Mouse (Mus musculus) neural tube, embryonic 11.5 days (tissue): ENCODE measurements around the gene Eif5a. TPM values are rescaled to one million over a fixed set of nuclear protein-coding genes. Genes with fewer than 3 reads are reported as not detected.

ENCODE experiments used
- ATAC-seq: fragments of 200-750 bp; cut with Nextera tagmentation; 2 replicates; pipeline ENCODE4 v1.8.0; 2017; ENCODE audit warnings: moderate number of reproducible peaks, mild to moderate bottlenecking, moderate TSS enrichment, moderate library complexity; ENCODE audit not compliant: insufficient read depth, low FRiP score, low TSS enrichment
- DNase-seq: peaks from one replicate; pipeline ENCODE4 v3.0.0-alpha.2; 2015; ENCODE audit warnings: low spot score
- H3K27ac ChIP-seq: fragments of 300-500 bp; sonication (generic); 2 replicates; pipeline ENCODE4 v1.5.1; 2014; ENCODE audit warnings: low read depth, mild to moderate bottlenecking, low read length
- H3K27me3 ChIP-seq: fragments of 300-500 bp; sonication (generic); 2 replicates; pipeline ENCODE4 v1.6.1; 2014; ENCODE audit warnings: mild to moderate bottlenecking, low read length, mixed read lengths; ENCODE audit not compliant: control insufficient read depth, insufficient read depth
- H3K36me3 ChIP-seq: fragments of 300-500 bp; sonication (generic); 2 replicates; pipeline ENCODE4 v1.6.1; 2014; ENCODE audit warnings: mild to moderate bottlenecking, low read length, moderate library complexity, mixed read lengths; ENCODE audit not compliant: control insufficient read depth, insufficient read depth
- H3K4me1 ChIP-seq: fragments of 300-500 bp; sonication (generic); 2 replicates; pipeline ENCODE4 v1.6.1; 2014; ENCODE audit warnings: low read length, mixed read lengths; ENCODE audit not compliant: control insufficient read depth, insufficient read depth
- H3K4me2 ChIP-seq: fragments of 300-500 bp; sonication (generic); 2 replicates; pipeline ENCODE4 v1.6.1; 2014; ENCODE audit warnings: low read depth, mild to moderate bottlenecking, moderate library complexity
- H3K4me3 ChIP-seq: fragments of 300-500 bp; sonication (generic); 2 replicates; pipeline ENCODE4 v1.5.1; 2014; ENCODE audit warnings: low read depth, low read length
- H3K9ac ChIP-seq: fragments of 300-500 bp; sonication (generic); 2 replicates; pipeline ENCODE4 v1.6.1; 2014; ENCODE audit warnings: mild to moderate bottlenecking, low read length
- H3K9me3 ChIP-seq: fragments of 300-500 bp; sonication (generic); 2 replicates; pipeline ENCODE4 v1.6.1; 2016; ENCODE audit warnings: low read length; ENCODE audit not compliant: control insufficient read depth
- WGBS: fragments of 180-500 bp; shearing (Covaris S2); extraction: QIAGEN DNeasy Blood & Tissue Kit; methylation state at CpG from one replicate; pipeline ENCODE4 v1.1.7; 2014; 5-methylcytosine and 5-hydroxymethylcytosine counted together
- polyA plus RNA-seq: library from polyadenylated mRNA; unstranded; fragments of >200 nt; fragmentation: Nextera tagmentation; extraction: Ambion mirVana; gene quantifications from 2 replicates; pipeline ENCODE4 v1.2.1, GENCODE M21; 2014

The Eif5a gene
- polyA plus RNA-seq, 1 experiment from 2014 or later: 1,926 TPM

GRCm38 (mm10) chr11:69908645-69909044 lies 13.1 kb downstream of the Eif5a start:
- ATAC-seq: no peak
- H3K27ac ChIP-seq: no peak overlapping the region
- H3K27me3 ChIP-seq: no peaks in the 10 kb centered on the region
- no peak overlapping the region for H3K4me3 ChIP-seq
- H3K36me3 ChIP-seq: peaks cover 58% of the 10 kb centered on the region
- no peak overlapping the region for H3K4me2 ChIP-seq
- no peak overlapping the region for H3K9ac ChIP-seq
- no peak for DNase-seq
- 95% methylated on average over 11 of the region's 11 CpGs for whole genome bisulfite sequencing
- H3K4me1 ChIP-seq: peaks cover 5% of the 10 kb centered on the region; the same call in 1 of the 2 replicates
- no peaks in the 10 kb centered on the region for H3K9me3 ChIP-seq

GRCm38 (mm10) chr11:69904311-69904710 lies 17.4 kb downstream of the Eif5a start:
- H3K36me3 ChIP-seq: peaks cover 39% of the 10 kb centered on the region
- ATAC-seq: no peak
- H3K4me1 ChIP-seq: peaks cover 10% of the 10 kb centered on the region
- no peak overlapping the region for H3K9ac ChIP-seq
- no peak overlapping the region for H3K27ac ChIP-seq
- DNase-seq: no peak
- no peaks in the 10 kb centered on the region for H3K9me3 ChIP-seq
- 95% methylated on average over 9 of the region's 9 CpGs for WGBS
- H3K27me3 ChIP-seq: no peaks in the 10 kb centered on the region
- no peak overlapping the region for H3K4me2 ChIP-seq
- no peak overlapping the region for H3K4me3 ChIP-seq

GRCm38 (mm10) chr11:69902972-69903371 lies 18.8 kb downstream of the Eif5a start:
- H3K9me3 ChIP-seq: no peaks in the 10 kb centered on the region
- H3K4me3 ChIP-seq: peak overlapping the region; percentile 96; the same call in 1 of the 2 replicates
- peaks cover 31% of the 10 kb centered on the region for H3K36me3 ChIP-seq
- H3K27me3 ChIP-seq: no peaks in the 10 kb centered on the region
- peak overlapping the region; percentile 98 for H3K4me2 ChIP-seq
- DNase-seq (no peak), ATAC-seq (no peak)
- H3K9ac ChIP-seq: 0 out of 2 replicates have a peak overlapping the region, but pooled peaks have one; percentile 98
- H3K4me1 ChIP-seq: peaks cover 10% of the 10 kb centered on the region
- no peak overlapping the region for H3K27ac ChIP-seq
- WGBS: 90% methylated on average over 13 of the region's 13 CpGs

- peaks cover 22% of the 10 kb centered on the region for H3K36me3 ChIP-seq
- H3K9ac ChIP-seq: peak overlapping the region; percentile 98
- H3K4me1 ChIP-seq: peaks cover 10% of the 10 kb centered on the region
- peak overlapping the region; percentile 96 for H3K4me3 ChIP-seq
- no peaks in the 10 kb centered on the region for H3K27me3 ChIP-seq
- H3K27ac ChIP-seq: peak overlapping the region; percentile 95
- ATAC-seq (no peak; the same call in 1 of the 2 replicates), DNase-seq (peak; percentile 23)
- under 1% methylated on average over 37 of the region's 39 CpGs for WGBS
- no peaks in the 10 kb centered on the region for H3K9me3 ChIP-seq
- H3K4me2 ChIP-seq: peak overlapping the region; percentile 98
Measured at GRCm38 (mm10) chr11:69901993-69902392, 19.8 kb downstream of the Eif5a start.

GRCm38 (mm10) chr11:69901406-69901846 lies 20.3 kb downstream of the Eif5a start:
- H3K4me3 ChIP-seq: peak overlapping the region; percentile 96
- peaks cover 10% of the 10 kb centered on the region for H3K4me1 ChIP-seq
- under 1% methylated on average over 42 of the region's 42 CpGs for WGBS
- no peaks in the 10 kb centered on the region for H3K9me3 ChIP-seq
- H3K9ac ChIP-seq: peak overlapping the region; percentile 98
- peaks cover 16% of the 10 kb centered on the region for H3K36me3 ChIP-seq
- ATAC-seq (peak; percentile 72), DNase-seq (peak; percentile 97)
- H3K27me3 ChIP-seq: no peaks in the 10 kb centered on the region
- H3K27ac ChIP-seq: peak overlapping the region; percentile 95
- peak overlapping the region; percentile 98 for H3K4me2 ChIP-seq

GRCm38 (mm10) chr11:69900471-69901405 lies 21.0 kb downstream of the Eif5a start, which contains the start of the genes 2810408A11Rik and Neurl4:
Gene 2810408A11Rik, minus strand, starts transcription at chr11:69900987.
Gene Neurl4, plus strand, starts transcription at chr11:69901072.
- WGBS: under 1% methylated on average over 38 of the region's 38 CpGs
- Histone ChIP-seq H3K9ac (peak within 1 kb of the TSS; percentile 98), H3K36me3 (peaks cover 10% of the 10 kb centered on the region), H3K4me2 (peak within 1 kb of the TSS; percentile 98), H3K9me3 (no peaks in the 10 kb centered on the region), H3K27me3 (no peaks in the 10 kb centered on the region), H3K27ac (peak within 1 kb of the TSS; percentile 95), H3K4me3 (peak within 1 kb of the TSS; percentile 96), H3K4me1 (peaks cover 10% of the 10 kb centered on the region)
- ATAC-seq (peak; percentile 96), DNase-seq (peak; percentile 89)

- peak overlapping the region; percentile 98 for H3K4me2 ChIP-seq
- peak overlapping the region; percentile 96 for H3K4me3 ChIP-seq
Measured at GRCm38 (mm10) chr11:69899870-69900269, 21.9 kb downstream of the Eif5a start.

GRCm38 (mm10) chr11:69895291-69895690 lies 26.5 kb downstream of the Eif5a start, which contains the start of gene Acap1:
Gene Acap1, minus strand, starts transcription at chr11:69895539.
- no peaks in the 10 kb centered on the region for H3K4me1 ChIP-seq
- no peak within 1 kb of the TSS for H3K9ac ChIP-seq
- 61% methylated on average over 4 of the region's 4 CpGs for WGBS
- no peaks in the 10 kb centered on the region for H3K27me3 ChIP-seq
- no peak within 1 kb of the TSS for H3K4me3 ChIP-seq
- no peaks in the 10 kb centered on the region for H3K9me3 ChIP-seq
- no peak within 1 kb of the TSS for H3K27ac ChIP-seq
- no peaks in the 10 kb centered on the region for H3K36me3 ChIP-seq
- H3K4me2 ChIP-seq: no peak within 1 kb of the TSS
- DNase-seq (no peak), ATAC-seq (no peak)

More at GRCm38 (mm10) chr11:69899870-69900269, 21.9 kb downstream of the Eif5a start:
- no peaks in the 10 kb centered on the region for H3K9me3 ChIP-seq
- no peaks in the 10 kb centered on the region for H3K27me3 ChIP-seq
- H3K27ac ChIP-seq: no peak overlapping the region
- ATAC-seq: no peak
- H3K4me1 ChIP-seq: peaks cover 10% of the 10 kb centered on the region
- peak overlapping the region; percentile 98 for H3K9ac ChIP-seq
- peaks cover 4% of the 10 kb centered on the region for H3K36me3 ChIP-seq
- no peak for DNase-seq
- WGBS: 25% methylated on average over 4 of the region's 4 CpGs
